Mouse (Mus musculus): ENCODE data around the gene Gucd1.
A peak's percentile ranks its signal among the peaks of the same experiment; 100 is the strongest.

DNA sequence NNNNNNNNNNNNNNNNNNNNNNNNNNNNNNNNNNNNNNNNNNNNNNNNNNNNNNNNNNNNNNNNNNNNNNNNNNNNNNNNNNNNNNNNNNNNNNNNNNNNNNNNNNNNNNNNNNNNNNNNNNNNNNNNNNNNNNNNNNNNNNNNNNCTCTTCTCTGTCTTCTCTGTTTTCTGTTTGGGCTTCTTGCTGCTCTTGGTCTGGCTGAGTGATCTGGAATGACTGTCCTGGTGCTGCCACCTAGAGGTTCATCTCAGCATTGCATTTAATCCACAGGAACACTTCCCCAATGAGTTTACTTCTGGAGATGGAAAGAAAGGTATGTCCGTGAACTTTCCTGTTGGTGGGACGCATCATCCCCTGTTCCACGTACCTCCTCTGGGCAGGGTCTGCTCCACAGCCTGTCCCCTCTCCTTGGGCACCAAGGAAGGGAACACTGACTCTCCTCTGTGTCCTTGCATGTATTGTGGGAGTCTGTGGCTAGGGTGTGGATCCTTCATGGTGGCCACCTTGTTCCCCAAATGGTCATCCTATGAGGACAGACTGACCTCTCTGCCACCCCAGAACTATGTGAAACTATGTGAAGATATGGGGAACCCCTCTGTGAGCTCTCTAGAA is 81.1 kb downstream of the Gucd1 start:
- TF ChIP-seq CTCF (IDR thresholded peaks at IDR 0.05; ENCODE audit: control insufficient read depth, insufficient read depth, low read length) = peak; percentile 74
- TF ChIP-seq POLR2A (IDR thresholded peaks at IDR 0.05; ENCODE audit: borderline replicate concordance, control insufficient read depth, low read depth, low read length) = no peak
